In the genomic region with DNA sequence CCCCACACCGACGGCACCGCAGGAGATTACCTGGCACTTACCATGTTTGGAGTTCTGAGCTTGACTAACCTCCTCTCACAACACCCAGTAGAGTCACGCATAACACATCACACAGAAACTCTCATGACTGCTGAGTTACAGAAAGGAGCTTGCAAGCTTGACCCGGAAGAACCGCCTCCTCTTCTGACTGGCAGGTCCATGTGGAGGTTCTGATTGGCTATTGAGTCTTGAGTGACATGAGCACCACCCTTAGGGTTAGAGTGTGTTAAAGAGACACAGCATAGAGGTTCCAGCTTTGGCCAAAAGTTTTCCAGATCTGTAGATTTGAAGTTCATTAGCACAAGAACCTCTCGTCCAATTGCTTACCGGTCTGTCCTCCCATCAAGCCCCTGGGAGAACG, we compare ENCODE assay signal across 12 mouse cellular contexts. TPM values are rescaled to one million over a fixed set of nuclear protein-coding genes. Genes with fewer than 3 reads are reported as not detected.
DNase-seq lines count a peak whose midpoint lies in the region; ATAC-seq lines count a peak whose summit lies in the region.
"Not testable (repeated sequence)": the region's sequence is repeated elsewhere in the genome, so short reads cannot be mapped to it uniquely, and the experiment has no call there.
"Had no signal": no experiment of that assay in that cellular context is flagged by ENCODE, and none has a peak within 500 bp of the region (broad histone marks: within the 10 kb centered on the region; RNA-seq: fewer than 3 reads in every experiment).

A gene (minus strand): TSS at position 101 of the 400 bp plus-strand sequence.

- DNase-seq in embryonic facial prominence, embryonic 14.5 days (ENCODE audit: low spot score); heart, adult 18-20 months; heart, postnatal 4 days; neural tube, embryonic 11.5 days (ENCODE audit: low spot score): not testable (repeated sequence)

- H3K27me3 ChIP-seq in embryonic facial prominence, embryonic 14.5 days (replicated peaks; ENCODE audit: control insufficient read depth, insufficient read depth, low read length); intestine, embryonic 16.5 days (replicated peaks; ENCODE audit: control insufficient read depth, insufficient read depth, low read length); limb, embryonic 15.5 days; lung, embryonic 16.5 days (ENCODE audit: control insufficient read depth, insufficient read depth, low read depth, low read length); neural tube, embryonic 11.5 days (ENCODE audit: control insufficient read depth, insufficient read depth, low read length): not testable (repeated sequence)

- not testable (repeated sequence) for H3K27ac ChIP-seq in embryonic facial prominence, embryonic 14.5 days (replicated peaks; ENCODE audit: low read depth, low read length); intestine, embryonic 16.5 days (ENCODE audit: low read length); limb, embryonic 15.5 days; lung, embryonic 16.5 days (ENCODE audit: low read length); neural tube, embryonic 11.5 days (ENCODE audit: low read depth, low read length)

- not testable (repeated sequence) for ATAC-seq in embryonic facial prominence, embryonic 14.5 days (ENCODE audit: low read depth); intestine, embryonic 16.5 days; limb, embryonic 15.5 days (ENCODE audit: insufficient number of reproducible peaks, low FRiP score, low TSS enrichment, low read depth); lung, embryonic 16.5 days (ENCODE audit: low read depth); neural tube, embryonic 11.5 days (ENCODE audit: insufficient read depth, low FRiP score, low TSS enrichment)

- not testable (repeated sequence) for H3K9ac ChIP-seq in embryonic facial prominence, embryonic 14.5 days (ENCODE audit: low read depth, low read length); intestine, embryonic 16.5 days (ENCODE audit: low read depth, low read length); limb, embryonic 15.5 days; lung, embryonic 16.5 days (ENCODE audit: low read length); neural tube, embryonic 11.5 days (ENCODE audit: low read length)

- H3K9me3 ChIP-seq in embryonic facial prominence, embryonic 14.5 days (ENCODE audit: control insufficient read depth, low read length); intestine, embryonic 16.5 days (ENCODE audit: control insufficient read depth, low read length); limb, embryonic 15.5 days; lung, embryonic 16.5 days (ENCODE audit: control insufficient read depth, low read length); neural tube, embryonic 11.5 days (ENCODE audit: control insufficient read depth, low read length): not testable (repeated sequence)

- no CpG with 5 or more reads among the region's 9 CpGs for WGBS in embryonic facial prominence, embryonic 14.5 days
- no CpG with 5 or more reads among the region's 9 CpGs for WGBS in intestine, embryonic 16.5 days
- no CpG with 5 or more reads among the region's 9 CpGs for WGBS in limb, embryonic 15.5 days
- no CpG with 5 or more reads among the region's 9 CpGs for WGBS in lung, embryonic 16.5 days
- WGBS in neural tube, embryonic 11.5 days, result no CpG with 5 or more reads among the region's 9 CpGs

- H3K4me2 ChIP-seq in embryonic facial prominence, embryonic 14.5 days (ENCODE audit: low read depth, low read length); intestine, embryonic 16.5 days (ENCODE audit: low read depth, low read length); limb, embryonic 15.5 days; lung, embryonic 16.5 days (ENCODE audit: low read depth, low read length); neural tube, embryonic 11.5 days (ENCODE audit: low read depth): not testable (repeated sequence)

- H3K4me3 ChIP-seq in embryonic facial prominence, embryonic 14.5 days (ENCODE audit: low read depth, low read length); intestine, embryonic 16.5 days (ENCODE audit: low read length); limb, embryonic 15.5 days; lung, embryonic 16.5 days (ENCODE audit: low read length); neural tube, embryonic 11.5 days (ENCODE audit: low read depth, low read length): not testable (repeated sequence)

- not testable (repeated sequence) for H3K36me3 ChIP-seq in embryonic facial prominence, embryonic 14.5 days (ENCODE audit: control insufficient read depth, insufficient read depth, low read length); intestine, embryonic 16.5 days (ENCODE audit: control insufficient read depth, insufficient read depth, low read length); limb, embryonic 15.5 days; lung, embryonic 16.5 days (ENCODE audit: control insufficient read depth, insufficient read depth, low read length); neural tube, embryonic 11.5 days (ENCODE audit: control insufficient read depth, insufficient read depth, low read length)

- not testable (repeated sequence) for H3K4me1 ChIP-seq in embryonic facial prominence, embryonic 14.5 days (ENCODE audit: control insufficient read depth, insufficient read depth, low read length); intestine, embryonic 16.5 days (ENCODE audit: control insufficient read depth, insufficient read depth, low read length); limb, embryonic 15.5 days; lung, embryonic 16.5 days (replicated peaks; ENCODE audit: control insufficient read depth, insufficient read depth, low read length); neural tube, embryonic 11.5 days (ENCODE audit: control insufficient read depth, insufficient read depth, low read length)

RNA-seq across cellular contexts. Expression of the gene that starts here (rescaled TPM):
- 22.0 and 28.2 TPM in 2 replicates for polyA plus RNA-seq in embryonic facial prominence, embryonic 14.5 days (2014; fragmentation: Nextera tagmentation; extraction: Ambion mirVana)
- 10 to 100 TPM; 42.0 to 78.2 TPM for total RNA-seq in heart, adult 18-20 months (2021)
- 10 to 100 TPM; 11.3 to 12.4 TPM for total RNA-seq in heart, postnatal 4 days (2021)
- polyA plus RNA-seq in intestine, embryonic 16.5 days (2015; fragmentation: Nextera tagmentation; extraction: Ambion mirVana), result 17.4 and 28.4 TPM in 2 replicates
- polyA plus RNA-seq in limb, embryonic 15.5 days (2015; fragmentation: Nextera tagmentation; extraction: Ambion mirVana), result 17.9 and 24.7 TPM in 2 replicates
- 26.0 and 29.8 TPM in 2 replicates for polyA plus RNA-seq in lung, embryonic 16.5 days (2015; fragmentation: Nextera tagmentation; extraction: Ambion mirVana)
- 10.8 and 11.7 TPM in 2 replicates for polyA plus RNA-seq in neural tube, embryonic 11.5 days (2014; fragmentation: Nextera tagmentation; extraction: Ambion mirVana)
- total RNA-seq: ES-E14; hindbrain, postnatal 0 days; layer of hippocampus, adult 18-20 months; layer of hippocampus, postnatal 36 days; left cerebral cortex, postnatal 25 days had no signal
